Mouse (Mus musculus): ENCODE measurements around the gene Olfr1386. TPM values are rescaled to one million over a fixed set of nuclear protein-coding genes. Genes with fewer than 3 reads are reported as not detected.
A peak's percentile ranks its signal among the peaks of the same experiment; 100 is the strongest.
"Not testable (repeated sequence)": the region's sequence is repeated elsewhere in the genome, so short reads cannot be mapped to it uniquely, and the experiment has no call there.

The Olfr1386 gene
- not detected for total RNA-seq (2021)
- long read RNA-seq, experiment 1, result 0 reads
- long read RNA-seq, experiment 2, result 0 reads

- DNase-seq, result not testable (repeated sequence)
Observed at GRCm38 (mm10) chr11:49464746-49465145, at the start of gene Olfr1386. Gene Olfr1386, plus strand, starts transcription at chr11:49465046.

DNA sequence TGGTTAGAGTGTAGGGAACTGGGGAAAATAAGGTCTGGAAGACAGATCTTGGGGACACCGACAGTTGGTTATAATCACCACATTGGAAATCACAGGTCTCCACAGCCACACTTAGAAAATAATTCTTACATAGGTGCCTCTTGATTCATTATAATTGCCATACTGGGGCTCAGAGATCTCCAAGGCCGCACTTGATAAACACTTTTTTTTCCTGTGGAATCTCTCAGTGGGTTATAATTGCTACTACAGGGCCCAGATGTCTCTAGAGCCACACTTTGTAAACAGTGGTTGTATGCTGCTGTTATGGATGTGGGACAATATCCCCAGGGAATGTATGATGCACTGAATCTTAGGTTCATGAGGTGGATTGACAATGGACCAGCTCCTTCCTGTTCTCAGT lies 42.1 kb upstream of the Olfr1386 start, which contains the start of gene Olfr1389:
TSS of gene Olfr1389 (plus strand) at position 301 of the 400 bp plus-strand sequence.
- no peak for DNase-seq

DNA sequence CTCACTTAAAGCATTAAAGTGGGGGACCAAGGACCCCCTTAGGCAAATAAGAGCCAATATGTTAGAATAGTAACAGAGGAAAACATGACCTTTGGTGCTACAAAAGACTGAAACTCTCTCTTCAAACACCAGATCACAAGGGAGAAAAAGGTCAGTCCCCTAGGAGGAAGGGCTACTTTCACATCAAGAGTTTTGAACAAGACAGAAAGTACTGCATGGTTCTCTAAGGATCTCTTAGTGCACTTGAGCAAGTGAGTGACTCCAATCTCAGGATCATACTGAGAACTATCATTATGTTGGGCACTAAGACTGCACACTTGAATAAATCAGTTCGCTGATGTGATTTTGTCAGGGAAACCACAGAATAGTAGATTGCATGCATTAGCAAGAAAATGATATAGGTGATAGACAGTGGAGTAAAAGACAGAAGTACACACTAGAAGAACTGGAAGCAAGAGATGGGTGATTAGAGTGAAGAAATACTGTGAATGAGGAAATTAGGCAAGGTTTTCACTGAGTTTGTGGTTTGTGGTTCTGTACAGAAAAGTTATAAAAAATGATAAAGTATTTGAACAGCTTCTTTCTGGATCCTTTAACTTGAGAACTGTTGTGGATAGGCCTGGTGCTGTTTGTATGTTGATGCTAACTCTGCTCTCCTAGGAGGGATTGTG lies 39.5 kb upstream of the Olfr1386 start:
- DNase-seq, result no peak

DNA sequence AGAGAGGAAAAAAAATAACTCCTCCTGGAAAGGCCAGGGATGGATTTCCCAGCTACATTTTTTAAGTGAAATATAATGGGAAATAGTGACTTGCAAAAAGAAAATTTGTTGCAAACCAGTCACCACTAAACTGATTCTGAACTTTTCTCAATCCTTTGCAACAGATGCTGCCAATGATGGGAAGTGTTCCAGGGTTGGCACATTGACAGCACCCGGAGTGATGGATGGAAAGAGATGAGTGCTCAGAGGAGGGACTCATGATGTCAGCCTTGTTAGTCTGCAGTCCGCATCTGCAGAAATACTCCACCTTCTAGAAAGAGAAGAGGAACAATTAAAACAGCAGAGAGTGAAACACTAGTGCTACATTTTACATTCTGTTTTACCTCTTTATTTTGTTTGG lies 35.2 kb upstream of the Olfr1386 start:
- no peak for DNase-seq

GRCm38 (mm10) chr11:49436411-49436810 lies 28.4 kb upstream of the Olfr1386 start, which contains the start of gene Olfr1388:
Gene Olfr1388, plus strand, starts transcription at chr11:49436624.
- DNase-seq, result peak; percentile 31 to 58

DNA sequence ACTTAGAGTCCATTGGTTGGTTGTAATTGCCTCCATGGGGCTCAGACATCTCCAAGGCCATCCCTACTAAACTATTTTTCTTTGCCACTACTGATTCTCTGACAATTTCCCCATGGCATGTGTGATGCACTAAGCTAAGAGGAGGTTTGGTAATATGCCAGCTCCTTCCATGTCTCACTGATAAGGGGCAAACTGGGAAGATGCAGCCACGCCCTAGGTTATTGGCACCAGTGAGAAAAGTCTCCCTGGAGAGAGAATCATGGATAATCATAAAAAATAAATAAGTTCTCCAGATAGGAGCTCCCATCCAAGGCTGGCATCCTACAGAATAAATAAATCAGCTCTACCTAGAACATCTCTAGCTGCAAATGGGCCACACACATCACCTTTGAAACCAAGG lies 9.8 kb upstream of the Olfr1386 start, which contains the start of gene Olfr1387:
TSS of gene Olfr1387 (plus strand) at position 301 of the 400 bp plus-strand sequence.
- no peak for DNase-seq

DNA sequence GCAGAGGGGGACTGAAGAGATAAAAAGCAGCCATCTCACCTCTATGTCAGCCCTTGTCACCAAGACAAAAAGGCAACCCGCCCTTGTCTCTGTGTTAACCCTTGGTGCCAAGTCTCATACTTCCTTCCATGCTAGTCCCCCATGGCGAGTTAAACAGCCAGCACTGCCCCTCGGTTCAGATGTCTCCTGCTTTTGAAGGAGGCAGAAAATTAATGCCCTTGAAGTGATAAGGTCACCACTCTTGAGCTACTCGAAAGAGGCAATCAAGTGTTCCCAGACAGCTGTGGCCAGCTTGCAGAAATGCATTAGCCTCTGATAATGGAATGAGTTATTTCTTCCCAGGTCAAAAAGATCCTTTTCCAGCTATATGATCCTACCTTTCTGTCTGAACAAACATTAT lies 21.1 kb downstream of the Olfr1386 start:
- DNase-seq, result no peak

GRCm38 (mm10) chr11:49488770-49489169 lies 23.9 kb downstream of the Olfr1386 start, which contains the start of gene Olfr1385:
Gene Olfr1385, plus strand, starts transcription at chr11:49489070.
- DNase-seq, result not testable (repeated sequence)

- no peak for DNase-seq
Observed at GRCm38 (mm10) chr11:49518086-49518485, 53.2 kb downstream of the Olfr1386 start.

DNA sequence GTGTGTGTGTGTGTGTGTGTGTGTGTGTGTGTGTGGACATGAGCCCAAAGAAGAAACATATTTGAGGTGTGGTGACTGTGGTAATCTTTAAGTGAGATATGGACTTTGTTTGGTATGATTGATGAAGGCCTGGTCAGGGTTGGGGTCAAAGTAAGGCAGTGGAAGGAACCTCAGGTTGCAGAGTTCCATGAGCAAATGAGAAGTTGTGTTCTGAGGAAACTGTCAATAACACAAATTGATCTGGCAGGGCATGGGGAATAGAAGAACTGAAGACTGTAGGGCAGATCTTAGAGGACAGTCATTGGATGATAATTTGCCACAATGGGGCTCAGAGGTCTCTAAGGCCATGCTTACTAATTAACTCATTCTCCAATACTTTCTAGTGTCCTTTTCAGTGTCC lies 54.5 kb downstream of the Olfr1386 start, which contains the start of gene Olfr1383:
TSS of gene Olfr1383 (plus strand) at position 301 of the 400 bp plus-strand sequence.
- no peak for DNase-seq

Other genes with a start within 250 kb of the Olfr1386 start
- gene Mgat1, start 220.9 kb upstream of the Olfr1386 start, total RNA-seq (2021), result 10 to 100 TPM; 67.1 TPM
- gene Olfr1393, start 186.7 kb upstream of the Olfr1386 start, total RNA-seq (2021), result under 1 TPM; 0.41 to 0.69 TPM
- gene Olfr1392, start 179.8 kb upstream of the Olfr1386 start, total RNA-seq (2021), result not detected
- not detected for gene Olfr10, start 160.3 kb upstream of the Olfr1386 start, total RNA-seq (2021)
- not detected for gene Olfr1391, start 142.3 kb upstream of the Olfr1386 start, total RNA-seq (2021)
- not detected for gene Olfr1390, start 129.9 kb upstream of the Olfr1386 start, total RNA-seq (2021)
- gene Olfr1389, start 42.0 kb upstream of the Olfr1386 start, total RNA-seq (2021), result not detected
- gene Olfr1388, start 28.4 kb upstream of the Olfr1386 start, total RNA-seq (2021), result under 1 TPM; 0.15 TPM
- not detected for gene Olfr1387, start 9.7 kb upstream of the Olfr1386 start, total RNA-seq (2021)
- not detected for gene Olfr1385, start 24.0 kb downstream of the Olfr1386 start, total RNA-seq (2021)
- gene Olfr1384, start 41.7 kb downstream of the Olfr1386 start, total RNA-seq (2021), result not detected
- under 1 TPM; 0.50 to 0.75 TPM for gene Olfr1383, start 54.6 kb downstream of the Olfr1386 start, total RNA-seq (2021)
- not detected for gene Olfr1382, start 63.2 kb downstream of the Olfr1386 start, total RNA-seq (2021)
- gene Olfr1381, start 78.4 kb downstream of the Olfr1386 start, total RNA-seq (2021), result not detected
- not detected for gene Olfr1380, start 91.8 kb downstream of the Olfr1386 start, total RNA-seq (2021)
- 10 to 100 TPM; 11.0 TPM for gene Flt4, start 144.2 kb downstream of the Olfr1386 start, total RNA-seq (2021)
- 100 to 1,000 TPM in 1 of 2 experiments, not detected in 1; 127 TPM for gene Scgb3a1, start 198.6 kb downstream of the Olfr1386 start, total RNA-seq (2021)
- 10 to 100 TPM; 21.0 to 21.5 TPM for gene Cnot6, start 247.7 kb downstream of the Olfr1386 start, total RNA-seq (2021)